13 mouse cellular contexts compared by ENCODE assay signal in the genomic region with DNA sequence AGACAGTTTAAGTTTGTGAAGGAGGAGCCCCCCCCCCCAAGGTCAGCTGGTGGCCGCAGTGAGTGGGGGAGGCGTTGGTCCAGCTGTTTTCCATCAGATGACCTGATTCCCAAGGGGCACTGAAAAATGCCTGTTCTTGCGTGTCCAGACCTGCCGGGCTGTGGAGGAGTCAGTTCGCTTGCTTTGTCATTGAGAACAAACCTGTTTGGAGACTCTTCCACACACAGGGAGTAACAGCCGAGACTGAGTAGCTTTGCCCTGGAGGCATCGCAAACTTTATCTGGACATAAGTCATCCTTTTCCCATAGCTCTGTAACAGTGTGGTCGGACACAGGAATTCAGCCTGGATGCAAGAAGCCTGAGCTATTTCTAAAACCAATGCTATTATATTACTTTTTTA. TPM values are rescaled to one million over a fixed set of nuclear protein-coding genes. Genes with fewer than 3 reads are reported as not detected.
DNase-seq lines count a peak whose midpoint lies in the region; ATAC-seq and TF ChIP-seq lines count a peak whose summit lies in the region.
"Had no signal": no experiment of that assay in that cellular context is flagged by ENCODE, and none has a peak within 500 bp of the region (broad histone marks: within the 10 kb centered on the region; RNA-seq: fewer than 3 reads in every experiment).

No protein-coding gene starts in this region.

- no peak overlapping the region for H3K4me2 ChIP-seq in midbrain, embryonic 11.5 days
- H3K4me2 ChIP-seq in embryonic facial prominence, embryonic 15.5 days (replicated peaks) = 0 out of 2 replicates have a peak overlapping the region, but pooled peaks have one; percentile 10
- no peak overlapping the region for H3K4me2 ChIP-seq in stomach, embryonic 15.5 days

- 67% methylated on average over 8 of the region's 8 CpGs for WGBS in midbrain, embryonic 11.5 days
- 69% methylated on average over 8 of the region's 8 CpGs for WGBS in midbrain, embryonic 10.5 days
- WGBS in embryonic facial prominence, embryonic 15.5 days = 8% methylated on average over 8 of the region's 8 CpGs
- WGBS in stomach, embryonic 15.5 days = 30% methylated on average over 8 of the region's 8 CpGs

- H3K27me3 ChIP-seq in midbrain, embryonic 11.5 days (ENCODE audit: control insufficient read depth, insufficient read depth, low read length) = no peaks in the 10 kb centered on the region; the same call in 1 of the 2 replicates
- peaks cover 38% of the 10 kb centered on the region for H3K27me3 ChIP-seq in midbrain, embryonic 10.5 days (ENCODE audit: low read depth, poor library complexity, severe bottlenecking)
- H3K27me3 ChIP-seq in Patski = no peaks in the 10 kb centered on the region
- no peaks in the 10 kb centered on the region for H3K27me3 ChIP-seq in embryonic facial prominence, embryonic 15.5 days
- no peaks in the 10 kb centered on the region for H3K27me3 ChIP-seq in stomach, embryonic 15.5 days (replicated peaks)

- ATAC-seq in midbrain, embryonic 11.5 days (ENCODE audit: low FRiP score) = no peak
- ATAC-seq in Patski = peak; percentile 36
- ATAC-seq in embryonic facial prominence, embryonic 15.5 days (ENCODE audit: insufficient number of reproducible peaks, low FRiP score, low TSS enrichment, low read depth) = no peak
- no peak for ATAC-seq in stomach, embryonic 15.5 days (ENCODE audit: insufficient read depth, low FRiP score, low read depth)

- peaks cover 2% of the 10 kb centered on the region; the same call in 1 of the 2 replicates for H3K4me1 ChIP-seq in midbrain, embryonic 11.5 days (ENCODE audit: control insufficient read depth, insufficient read depth, low read length)
- peaks cover 21% of the 10 kb centered on the region for H3K4me1 ChIP-seq in midbrain, embryonic 10.5 days
- peaks cover 18% of the 10 kb centered on the region for H3K4me1 ChIP-seq in embryonic facial prominence, embryonic 15.5 days
- H3K4me1 ChIP-seq in stomach, embryonic 15.5 days = peaks cover 4% of the 10 kb centered on the region; the same call in 1 of the 2 replicates

- no peak overlapping the region for H3K9ac ChIP-seq in midbrain, embryonic 11.5 days (ENCODE audit: low read length)
- H3K9ac ChIP-seq in embryonic facial prominence, embryonic 15.5 days = no peak overlapping the region
- H3K9ac ChIP-seq in stomach, embryonic 15.5 days = no peak overlapping the region

- no peaks in the 10 kb centered on the region for H3K36me3 ChIP-seq in midbrain, embryonic 11.5 days (ENCODE audit: control insufficient read depth, insufficient read depth, low read length)
- H3K36me3 ChIP-seq in midbrain, embryonic 10.5 days = no peaks in the 10 kb centered on the region
- no peaks in the 10 kb centered on the region for H3K36me3 ChIP-seq in embryonic facial prominence, embryonic 15.5 days
- no peaks in the 10 kb centered on the region for H3K36me3 ChIP-seq in stomach, embryonic 15.5 days
- H3K36me3 ChIP-seq: G1E had no signal

- no peaks in the 10 kb centered on the region for H3K9me3 ChIP-seq in midbrain, embryonic 11.5 days (ENCODE audit: control insufficient read depth, low read length)
- H3K9me3 ChIP-seq in midbrain, embryonic 10.5 days (replicated peaks) = no peaks in the 10 kb centered on the region
- H3K9me3 ChIP-seq in embryonic facial prominence, embryonic 15.5 days (replicated peaks) = no peaks in the 10 kb centered on the region
- no peaks in the 10 kb centered on the region for H3K9me3 ChIP-seq in stomach, embryonic 15.5 days
- H3K9me3 ChIP-seq: G1E had no signal

- in situ Hi-C loops in Patski (cut with MboI; ENCODE audit: low pct_unique_long_range_greater_than_20kb) = no loop called here

- no peak for TF ChIP-seq CTCF in Patski (IDR thresholded peaks at IDR 0.05)

- no peak overlapping the region for H3K27ac ChIP-seq in midbrain, embryonic 11.5 days (ENCODE audit: low read depth, low read length)
- no peak overlapping the region for H3K27ac ChIP-seq in midbrain, embryonic 10.5 days (replicated peaks)
- peak overlapping the region; percentile 78 for H3K27ac ChIP-seq in embryonic facial prominence, embryonic 15.5 days (replicated peaks)
- H3K27ac ChIP-seq in stomach, embryonic 15.5 days = peak overlapping the region; percentile 6; the same call in 1 of the 2 replicates

- peak; percentile 67 for DNase-seq in midbrain, embryonic 11.5 days (ENCODE audit: low spot score, missing footprints)
- DNase-seq in midbrain, embryonic 10.5 days (ENCODE audit: low spot score) = no peak
- DNase-seq in Patski (ENCODE audit: low read depth, low spot score) = no peak
- no peak for DNase-seq in lung, postnatal 36 days
- DNase-seq in gastrocnemius, postnatal 10 days = no peak
- no peak for DNase-seq in heart, postnatal 14 days
- DNase-seq: lung, postnatal 14 days; thymus, postnatal 14 days had no signal

- CTCF ChIA-PET in Patski (lab: Charles Lee) = interaction anchor here (0.9 to 2.8 kb wide), 7 partner anchors 11 to 81 kb away, joined by 3 to 10 read pairs (median 4); a partner anchor contains a TSS

- POLR2A ChIA-PET in Patski (lab: Charles Lee) = interaction anchor here (0.7 to 1.7 kb wide), 3 partner anchors 22 to 552 kb away, joined by 4 to 11 read pairs (median 4); a partner anchor contains a TSS

- intact Hi-C loops in heart, postnatal 14 days (cut with DNase I) = no loop called here

- H3K4me3 ChIP-seq in midbrain, embryonic 11.5 days (ENCODE audit: low read depth, low read length) = no peak overlapping the region
- H3K4me3 ChIP-seq in midbrain, embryonic 10.5 days = no peak overlapping the region
- no peak overlapping the region for H3K4me3 ChIP-seq in embryonic facial prominence, embryonic 15.5 days (replicated peaks)
- no peak overlapping the region for H3K4me3 ChIP-seq in stomach, embryonic 15.5 days (replicated peaks)

RNA-seq across cellular contexts. Expression of a gene that starts 4.5 kb away (rescaled TPM):
- 0.10 and 0.19 TPM in 2 replicates for polyA plus RNA-seq in midbrain, embryonic 11.5 days (2014; fragmentation: Nextera tagmentation; extraction: Ambion mirVana)
- polyA plus RNA-seq in midbrain, embryonic 10.5 days (2016; fragmentation: Nextera tagmentation; extraction: Ambion mirVana) = 0.06 and 0.29 TPM in 2 replicates
- 0.09 TPM for polyA plus RNA-seq in Patski (2021)
- polyA plus RNA-seq in embryonic facial prominence, embryonic 15.5 days (2015; fragmentation: Nextera tagmentation; extraction: Ambion mirVana) = 10.2 TPM in 2 replicates
- polyA plus RNA-seq in stomach, embryonic 15.5 days (2015; fragmentation: Nextera tagmentation; extraction: Ambion mirVana) = 2.8 and 3.8 TPM in 2 replicates
- 1 to 10 TPM; 1.4 to 1.6 TPM for total RNA-seq in gastrocnemius, postnatal 10 days (2021)
- under 1 TPM; 0.84 to 0.93 TPM for total RNA-seq in heart, postnatal 14 days (2021)
- total RNA-seq: G1E; liver, adult 2 months had no signal
- polyA plus RNA-seq: G1E had no signal

RNA-seq across cellular contexts. Expression of a gene that starts 21.7 kb away (rescaled TPM):
- 26.8 and 29.2 TPM in 2 replicates for polyA plus RNA-seq in midbrain, embryonic 11.5 days (2014; fragmentation: Nextera tagmentation; extraction: Ambion mirVana)
- 50.6 and 57.3 TPM in 2 replicates for polyA plus RNA-seq in midbrain, embryonic 10.5 days (2016; fragmentation: Nextera tagmentation; extraction: Ambion mirVana)
- 54.0 TPM for polyA plus RNA-seq in Patski (2021)
- polyA plus RNA-seq in embryonic facial prominence, embryonic 15.5 days (2015; fragmentation: Nextera tagmentation; extraction: Ambion mirVana) = 65.4 and 74.1 TPM in 2 replicates
- polyA plus RNA-seq in stomach, embryonic 15.5 days (2015; fragmentation: Nextera tagmentation; extraction: Ambion mirVana) = 49.3 and 51.9 TPM in 2 replicates
- 10 to 100 TPM; 18.0 to 29.1 TPM for total RNA-seq in gastrocnemius, postnatal 10 days (2021)
- total RNA-seq in heart, postnatal 14 days (2021) = 10 to 100 TPM; 18.1 to 22.1 TPM

RNA-seq across cellular contexts. Expression of a gene that starts 29.1 kb away (rescaled TPM):
- 0.33 and 0.52 TPM in 2 replicates for polyA plus RNA-seq in midbrain, embryonic 11.5 days (2014; fragmentation: Nextera tagmentation; extraction: Ambion mirVana)
- 0.36 and 0.64 TPM in 2 replicates for polyA plus RNA-seq in midbrain, embryonic 10.5 days (2016; fragmentation: Nextera tagmentation; extraction: Ambion mirVana)
- polyA plus RNA-seq in Patski (2021) = 2.2 TPM
- polyA plus RNA-seq in embryonic facial prominence, embryonic 15.5 days (2015; fragmentation: Nextera tagmentation; extraction: Ambion mirVana) = 6.3 and 6.9 TPM in 2 replicates
- polyA plus RNA-seq in stomach, embryonic 15.5 days (2015; fragmentation: Nextera tagmentation; extraction: Ambion mirVana) = 0.80 and 0.83 TPM in 2 replicates
- 1 to 10 TPM; 3.4 to 5.4 TPM for total RNA-seq in gastrocnemius, postnatal 10 days (2021)
- 1 to 10 TPM in 1 of 2 experiments, under 1 TPM in 1; 0.85 to 1.2 TPM for total RNA-seq in heart, postnatal 14 days (2021)

RNA-seq across cellular contexts. Expression of a gene that starts 33.9 kb away (rescaled TPM):
- polyA plus RNA-seq in midbrain, embryonic 11.5 days (2014; fragmentation: Nextera tagmentation; extraction: Ambion mirVana) = 14.4 and 16.3 TPM in 2 replicates
- polyA plus RNA-seq in midbrain, embryonic 10.5 days (2016; fragmentation: Nextera tagmentation; extraction: Ambion mirVana) = 16.6 and 20.0 TPM in 2 replicates
- polyA plus RNA-seq in Patski (2021) = 3.9 TPM
- polyA plus RNA-seq in embryonic facial prominence, embryonic 15.5 days (2015; fragmentation: Nextera tagmentation; extraction: Ambion mirVana) = 15.3 and 16.3 TPM in 2 replicates
- polyA plus RNA-seq in stomach, embryonic 15.5 days (2015; fragmentation: Nextera tagmentation; extraction: Ambion mirVana) = 6.2 and 7.3 TPM in 2 replicates
- 1 to 10 TPM in 1 of 2 experiments, under 1 TPM in 1; 0.92 to 1.5 TPM for total RNA-seq in gastrocnemius, postnatal 10 days (2021)
- 1 to 10 TPM; 2.1 to 2.2 TPM for total RNA-seq in heart, postnatal 14 days (2021)

RNA-seq across cellular contexts. Expression of a gene that starts 39.2 kb away (rescaled TPM):
- 0.04 TPM in 2 replicates for polyA plus RNA-seq in midbrain, embryonic 11.5 days (2014; fragmentation: Nextera tagmentation; extraction: Ambion mirVana)
- polyA plus RNA-seq in midbrain, embryonic 10.5 days (2016; fragmentation: Nextera tagmentation; extraction: Ambion mirVana) = 0.15 and 0.21 TPM in 2 replicates
- 0.10 TPM for polyA plus RNA-seq in Patski (2021)
- polyA plus RNA-seq in embryonic facial prominence, embryonic 15.5 days (2015; fragmentation: Nextera tagmentation; extraction: Ambion mirVana) = 0.43 and 0.45 TPM in 2 replicates
- 0.06 TPM in 1 of 2 replicates, not detected in the other for polyA plus RNA-seq in stomach, embryonic 15.5 days (2015; fragmentation: Nextera tagmentation; extraction: Ambion mirVana)
- total RNA-seq in gastrocnemius, postnatal 10 days (2021) = under 1 TPM; 0.35 to 0.50 TPM
- under 1 TPM in 1 of 2 experiments, not detected in 1; 0.17 TPM for total RNA-seq in heart, postnatal 14 days (2021)
- total RNA-seq: gastrocnemius, adult 8-10 months had no signal
- polyA plus RNA-seq: liver, adult 2 months had no signal

Comparison
In these comparisons a context has a peak if more than half of its experiments do, and no peak if none do; other contexts are left out.
1. H3K27ac ChIP-seq: peak in embryonic facial prominence, embryonic 15.5 days (single experiment) and stomach, embryonic 15.5 days (single experiment); none in midbrain, embryonic 11.5 days (single experiment) and midbrain, embryonic 10.5 days (single experiment).